Mouse (Mus musculus) embryonic facial prominence, embryonic 11.5 days (tissue): ENCODE measurements around the gene Kcnk15. TPM values are rescaled to one million over a fixed set of nuclear protein-coding genes. Genes with fewer than 3 reads are reported as not detected.

Experiments used
- ATAC-seq: fragments of 200-750 bp; cut with Nextera tagmentation; replicated peaks from 2 replicates; pipeline ENCODE4 v1.8.0; 2017; ENCODE audit warnings: low read depth; ENCODE audit not compliant: insufficient number of reproducible peaks, low FRiP score, low TSS enrichment
- DNase-seq: peaks from one replicate; pipeline ENCODE4 v3.0.0-alpha.2; 2015; ENCODE audit warnings: low spot score
- H3K27ac ChIP-seq: fragments of 300-500 bp; sonication (generic); replicated peaks from 2 replicates; pipeline ENCODE4 v1.5.1; 2014; ENCODE audit warnings: mild to moderate bottlenecking, low read depth, low read length, control low read depth
- H3K27me3 ChIP-seq: fragments of 300-500 bp; sonication (generic); 2 replicates; pipeline ENCODE4 v1.6.1; 2014; ENCODE audit warnings: mild to moderate bottlenecking, low read length, moderate library complexity, mixed read lengths; ENCODE audit not compliant: control insufficient read depth, insufficient read depth
- H3K36me3 ChIP-seq: fragments of 300-500 bp; sonication (generic); replicated peaks from 2 replicates; pipeline ENCODE4 v1.6.1; 2014; ENCODE audit warnings: low read depth, mild to moderate bottlenecking, low read length, moderate library complexity, mixed read lengths; ENCODE audit not compliant: control insufficient read depth, insufficient read depth
- H3K4me1 ChIP-seq: fragments of 300-500 bp; sonication (generic); 2 replicates; pipeline ENCODE4 v1.6.1; 2014; ENCODE audit warnings: low read length, mixed read lengths; ENCODE audit not compliant: control insufficient read depth, insufficient read depth
- H3K4me2 ChIP-seq: fragments of 300-500 bp; sonication (generic); 2 replicates; pipeline ENCODE4 v1.6.1; 2014; ENCODE audit warnings: low read depth, mild to moderate bottlenecking, control low read depth, low read length, moderate library complexity
- H3K4me3 ChIP-seq: fragments of 300-500 bp; sonication (generic); 2 replicates; pipeline ENCODE4 v1.5.1; 2014; ENCODE audit warnings: low read depth, low read length, control low read depth
- H3K9ac ChIP-seq: fragments of 300-500 bp; sonication (generic); replicated peaks from 2 replicates; pipeline ENCODE4 v1.6.1; 2014; ENCODE audit warnings: mild to moderate bottlenecking, control low read depth, low read length
- H3K9me3 ChIP-seq: fragments of 300-500 bp; sonication (generic); replicated peaks from 2 replicates; pipeline ENCODE4 v1.6.1; 2016; ENCODE audit warnings: mild to moderate bottlenecking, low read length, inconsistent platforms, mixed read lengths; ENCODE audit not compliant: control insufficient read depth
- WGBS: fragments of 180-500 bp; shearing (Covaris S2); extraction: QIAGEN DNeasy Blood & Tissue Kit; methylation state at CpG from one replicate; pipeline ENCODE4 v1.1.7; 2014; 5-methylcytosine and 5-hydroxymethylcytosine counted together
- polyA plus RNA-seq: library from polyadenylated mRNA; unstranded; fragments of >200 nt; fragmentation: Nextera tagmentation; extraction: Ambion mirVana; gene quantifications from 2 replicates; pipeline ENCODE4 v1.2.1, GENCODE M21; 2014

Kcnk15 gene
- polyA plus RNA-seq, 1 experiment from 2014 or later, result not detected

DNA sequence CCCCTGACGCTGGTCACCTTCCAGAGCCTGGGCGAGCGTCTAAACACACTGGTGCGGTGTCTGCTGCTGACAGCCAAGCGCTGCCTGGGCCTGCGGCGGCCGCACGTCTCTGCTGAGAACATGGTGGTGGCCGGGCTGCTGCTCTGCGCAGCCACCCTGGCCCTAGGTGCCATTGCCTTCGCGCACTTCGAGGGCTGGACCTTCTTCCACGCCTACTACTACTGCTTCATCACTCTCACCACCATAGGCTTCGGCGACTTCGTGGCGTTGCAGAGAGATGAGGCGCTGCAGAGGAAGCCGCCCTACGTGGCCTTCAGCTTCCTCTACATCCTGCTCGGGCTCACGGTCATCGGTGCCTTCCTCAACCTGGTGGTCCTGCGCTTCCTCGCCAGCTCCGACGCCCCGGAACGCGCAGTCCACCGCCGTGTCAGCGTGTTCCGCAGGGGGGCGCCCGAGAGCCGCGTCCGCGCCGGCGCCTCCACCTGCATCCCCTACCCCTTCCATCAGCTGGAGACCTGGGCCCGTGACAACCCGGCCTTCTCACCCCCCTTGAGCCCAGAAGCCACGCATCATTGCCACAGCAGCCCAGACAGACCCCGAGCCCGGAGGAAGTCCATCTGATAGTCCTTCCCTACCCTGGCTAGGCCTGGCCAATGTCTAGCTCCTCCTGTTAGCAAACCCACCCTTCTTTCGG is 5.0 kb downstream of the Kcnk15 start:
- Histone ChIP-seq H3K27ac (no peak overlapping the region), H3K4me1 (no peaks in the 10 kb centered on the region), H3K27me3 (peaks cover 37% of the 10 kb centered on the region), H3K4me2 (no peak overlapping the region), H3K36me3 (no peaks in the 10 kb centered on the region), H3K4me3 (no peak overlapping the region), H3K9ac (no peak overlapping the region), H3K9me3 (no peaks in the 10 kb centered on the region)
- ATAC-seq (peak; percentile 69; the same call in 1 of the 2 replicates), DNase-seq (peak; percentile 40)
- 14% methylated on average over 49 of the region's 50 CpGs for WGBS

DNA sequence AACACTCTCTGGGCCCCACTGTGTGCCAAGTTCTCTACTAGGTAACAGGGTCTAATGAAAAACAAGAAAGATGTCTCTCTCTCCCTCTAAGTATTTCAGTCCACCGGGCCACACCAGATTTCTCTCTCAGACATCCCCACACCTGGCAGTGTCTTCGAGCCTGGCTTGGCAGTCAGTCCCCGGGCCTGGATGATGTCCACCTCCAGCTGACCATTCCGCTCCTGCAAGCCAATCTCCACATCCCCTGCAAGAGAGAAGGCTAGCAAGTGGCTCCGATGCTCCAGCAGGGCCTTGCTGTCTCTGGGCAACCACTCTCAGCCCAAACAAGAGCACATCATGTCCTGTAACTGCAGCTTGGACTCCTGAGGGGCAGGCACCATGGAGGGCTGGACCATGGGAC is 11.9 kb downstream of the Kcnk15 start:
- Histone ChIP-seq H3K9me3 (no peaks in the 10 kb centered on the region), H3K27me3 (no peaks in the 10 kb centered on the region), H3K4me1 (no peaks in the 10 kb centered on the region), H3K36me3 (no peaks in the 10 kb centered on the region), H3K4me2 (no peak overlapping the region), H3K4me3 (no peak overlapping the region), H3K9ac (no peak overlapping the region), H3K27ac (no peak overlapping the region)
- DNase-seq (no peak), ATAC-seq (no peak)
- 93% methylated on average over 5 of the region's 5 CpGs for WGBS

- DNase-seq (no peak), ATAC-seq (no peak)
- Histone ChIP-seq H3K4me1 (no peaks in the 10 kb centered on the region), H3K9me3 (no peaks in the 10 kb centered on the region), H3K27me3 (no peaks in the 10 kb centered on the region), H3K36me3 (no peaks in the 10 kb centered on the region), H3K27ac (no peak overlapping the region), H3K4me2 (no peak overlapping the region), H3K9ac (no peak overlapping the region), H3K4me3 (no peak overlapping the region)
- 74% methylated on average over 9 of the region's 9 CpGs for WGBS
These were observed 12.6 kb downstream of the Kcnk15 start for GRCm38 (mm10) chr2:163866061-163866460.

- WGBS, result 54% methylated on average over 5 of the region's 5 CpGs
- Histone ChIP-seq H3K4me3 (no peak overlapping the region), H3K4me1 (no peaks in the 10 kb centered on the region), H3K36me3 (no peaks in the 10 kb centered on the region), H3K9me3 (no peaks in the 10 kb centered on the region), H3K27me3 (no peaks in the 10 kb centered on the region), H3K9ac (no peak overlapping the region), H3K27ac (no peak overlapping the region), H3K4me2 (no peak overlapping the region)
- ATAC-seq (no peak), DNase-seq (no peak)
These were observed 16.3 kb downstream of the Kcnk15 start for GRCm38 (mm10) chr2:163869783-163870182.

GRCm38 (mm10) chr2:163871266-163871665 is 17.8 kb downstream of the Kcnk15 start:
- H3K27me3 ChIP-seq, result no peaks in the 10 kb centered on the region
- no peak for ATAC-seq

DNA sequence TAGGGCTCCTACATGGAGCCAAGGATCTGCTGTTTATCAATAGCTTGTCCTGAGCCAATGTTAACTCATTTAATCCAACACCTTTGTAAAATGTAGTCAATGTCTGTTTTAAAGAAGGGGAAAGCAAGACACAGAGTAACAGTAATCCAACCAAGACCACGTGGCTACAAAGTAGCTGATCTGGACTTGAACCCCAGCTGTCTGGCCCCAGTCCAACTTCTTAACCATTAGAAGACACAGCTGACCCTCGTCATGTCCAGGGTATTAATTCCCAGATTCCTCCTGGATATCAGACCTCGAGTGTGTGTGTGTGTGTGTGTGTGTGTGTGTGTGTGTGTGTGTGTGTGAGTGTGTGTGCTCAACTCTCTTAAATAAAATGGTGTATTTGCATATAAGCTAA is 18.5 kb downstream of the Kcnk15 start:
- WGBS, result 63% methylated on average over 3 of the region's 3 CpGs
- no peak for ATAC-seq

More at GRCm38 (mm10) chr2:163871266-163871665, 17.8 kb downstream of the Kcnk15 start:
- Histone ChIP-seq H3K4me2 (no peak overlapping the region), H3K27ac (no peak overlapping the region), H3K4me1 (no peaks in the 10 kb centered on the region), H3K9ac (no peak overlapping the region), H3K4me3 (no peak overlapping the region), H3K9me3 (no peaks in the 10 kb centered on the region), H3K36me3 (no peaks in the 10 kb centered on the region)
- 80% methylated on average over 4 of the region's 4 CpGs for WGBS
- no peak for DNase-seq

GRCm38 (mm10) chr2:163874877-163875276 is 21.4 kb downstream of the Kcnk15 start:
- WGBS, result 37% methylated on average over 5 of the region's 5 CpGs
- Histone ChIP-seq H3K4me2 (no peak overlapping the region), H3K4me1 (no peaks in the 10 kb centered on the region), H3K9me3 (no peaks in the 10 kb centered on the region), H3K36me3 (no peaks in the 10 kb centered on the region), H3K4me3 (no peak overlapping the region), H3K27me3 (no peaks in the 10 kb centered on the region), H3K27ac (no peak overlapping the region), H3K9ac (no peak overlapping the region)
- ATAC-seq (no peak), DNase-seq (no peak)

More for the DNA sequence above, 18.5 kb downstream of the Kcnk15 start:
- Histone ChIP-seq H3K9me3 (no peaks in the 10 kb centered on the region), H3K36me3 (no peaks in the 10 kb centered on the region), H3K4me2 (no peak overlapping the region), H3K27ac (no peak overlapping the region), H3K9ac (no peak overlapping the region), H3K4me3 (no peak overlapping the region), H3K4me1 (no peaks in the 10 kb centered on the region), H3K27me3 (no peaks in the 10 kb centered on the region)
- no peak for DNase-seq

DNA sequence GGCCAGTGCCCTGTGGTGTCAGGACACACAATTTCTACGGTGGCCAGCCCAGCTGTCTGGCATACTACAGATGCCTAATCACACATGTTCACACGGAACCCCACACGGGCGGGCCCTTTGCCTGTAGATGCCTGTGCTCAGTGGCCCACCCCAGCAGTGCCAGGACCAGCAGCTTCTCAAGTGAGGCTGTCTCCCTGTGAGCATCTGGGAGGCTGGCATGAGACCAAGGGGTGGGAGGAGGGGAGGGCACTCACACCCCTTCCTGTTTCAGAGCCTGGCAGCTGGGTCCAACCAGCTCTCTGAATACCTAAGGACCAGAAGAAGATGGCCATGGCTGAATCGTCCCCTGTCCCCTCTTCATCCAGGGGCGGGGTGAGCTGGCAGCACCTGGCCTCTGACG is 22.0 kb downstream of the Kcnk15 start:
- Histone ChIP-seq H3K4me3 (no peak overlapping the region), H3K27me3 (no peaks in the 10 kb centered on the region), H3K9ac (no peak overlapping the region), H3K36me3 (no peaks in the 10 kb centered on the region), H3K4me1 (no peaks in the 10 kb centered on the region), H3K4me2 (no peak overlapping the region), H3K27ac (no peak overlapping the region), H3K9me3 (no peaks in the 10 kb centered on the region)
- DNase-seq (no peak), ATAC-seq (no peak)
- 85% methylated on average over 7 of the region's 7 CpGs for whole genome bisulfite sequencing
